Mouse (Mus musculus) MEL-GATA-1-ER (cell line): ENCODE data around the gene Kif1b.
"Not testable (repeated sequence)": the region's sequence is repeated elsewhere in the genome, so short reads cannot be mapped to it uniquely, and the experiment has no call there.

Source experiments
- DNase-seq: peaks from one replicate; pipeline ENCODE4 v3.0.0-alpha.2; 2012; ENCODE audit warnings: low read depth; ENCODE audit errors: extremely low read depth

The Kif1b gene

GRCm38 (mm10) chr4:149223453-149223852 lies 84.0 kb downstream of the Kif1b start:
- no peak for DNase-seq

GRCm38 (mm10) chr4:149220481-149220880 lies 87.0 kb downstream of the Kif1b start:
- no peak for DNase-seq

- DNase-seq: no peak
These were observed 87.4 kb downstream of the Kif1b start for GRCm38 (mm10) chr4:149220042-149220473.

GRCm38 (mm10) chr4:149219401-149220041 lies 88.0 kb downstream of the Kif1b start:
- DNase-seq: no peak

GRCm38 (mm10) chr4:149218476-149218875 lies 89.0 kb downstream of the Kif1b start:
- no peak for DNase-seq

GRCm38 (mm10) chr4:149215982-149216381 lies 91.5 kb downstream of the Kif1b start:
- no peak for DNase-seq

GRCm38 (mm10) chr4:149215397-149215796 lies 92.1 kb downstream of the Kif1b start:
- no peak for DNase-seq

- not testable (repeated sequence) for DNase-seq
These were observed 93.0 kb downstream of the Kif1b start for GRCm38 (mm10) chr4:149214468-149214867.

GRCm38 (mm10) chr4:149213466-149213865 lies 94.0 kb downstream of the Kif1b start:
- DNase-seq: no peak

GRCm38 (mm10) chr4:149211441-149211840 lies 96.1 kb downstream of the Kif1b start:
- DNase-seq: not testable (repeated sequence)

GRCm38 (mm10) chr4:149202467-149202866 lies 105.0 kb downstream of the Kif1b start:
- DNase-seq: no peak

GRCm38 (mm10) chr4:149201110-149201509 lies 106.4 kb downstream of the Kif1b start:
- no peak for DNase-seq

- DNase-seq: no peak
These were observed 110.3 kb downstream of the Kif1b start for GRCm38 (mm10) chr4:149197180-149197579.

GRCm38 (mm10) chr4:149191103-149191502 lies 116.4 kb downstream of the Kif1b start:
- no peak for DNase-seq

GRCm38 (mm10) chr4:149188563-149188962 lies 118.9 kb downstream of the Kif1b start:
- no peak for DNase-seq

GRCm38 (mm10) chr4:149182755-149183154 lies 124.7 kb downstream of the Kif1b start:
- DNase-seq: no peak

GRCm38 (mm10) chr4:149182192-149182591 lies 125.3 kb downstream of the Kif1b start:
- no peak for DNase-seq

- DNase-seq: no peak
These were observed 127.9 kb downstream of the Kif1b start for GRCm38 (mm10) chr4:149179573-149179972.

- DNase-seq: no peak
These were observed 128.3 kb downstream of the Kif1b start for GRCm38 (mm10) chr4:149179160-149179559.

- no peak for DNase-seq
These were observed 129.2 kb downstream of the Kif1b start for GRCm38 (mm10) chr4:149178328-149178727.

GRCm38 (mm10) chr4:149177046-149177445 lies 130.4 kb downstream of the Kif1b start:
- no peak for DNase-seq

GRCm38 (mm10) chr4:149176645-149177044 lies 130.8 kb downstream of the Kif1b start:
- DNase-seq: no peak

GRCm38 (mm10) chr4:149173661-149174060 lies 133.8 kb downstream of the Kif1b start:
- DNase-seq: no peak

GRCm38 (mm10) chr4:149172666-149173065 lies 134.8 kb downstream of the Kif1b start:
- DNase-seq: no peak
